Mouse (Mus musculus) right cerebral cortex, postnatal 10 days (tissue): ENCODE results near the gene Ptprn2.
A peak's percentile ranks its signal among the peaks of the same experiment; 100 is the strongest.

Experiments
- DNase-seq, 2 experiments: peaks; one replicate each; pipeline ENCODE4 v3.0.0; 2021; ENCODE audit warnings: low spot score in 2 of 2

Ptprn2 gene

DNA sequence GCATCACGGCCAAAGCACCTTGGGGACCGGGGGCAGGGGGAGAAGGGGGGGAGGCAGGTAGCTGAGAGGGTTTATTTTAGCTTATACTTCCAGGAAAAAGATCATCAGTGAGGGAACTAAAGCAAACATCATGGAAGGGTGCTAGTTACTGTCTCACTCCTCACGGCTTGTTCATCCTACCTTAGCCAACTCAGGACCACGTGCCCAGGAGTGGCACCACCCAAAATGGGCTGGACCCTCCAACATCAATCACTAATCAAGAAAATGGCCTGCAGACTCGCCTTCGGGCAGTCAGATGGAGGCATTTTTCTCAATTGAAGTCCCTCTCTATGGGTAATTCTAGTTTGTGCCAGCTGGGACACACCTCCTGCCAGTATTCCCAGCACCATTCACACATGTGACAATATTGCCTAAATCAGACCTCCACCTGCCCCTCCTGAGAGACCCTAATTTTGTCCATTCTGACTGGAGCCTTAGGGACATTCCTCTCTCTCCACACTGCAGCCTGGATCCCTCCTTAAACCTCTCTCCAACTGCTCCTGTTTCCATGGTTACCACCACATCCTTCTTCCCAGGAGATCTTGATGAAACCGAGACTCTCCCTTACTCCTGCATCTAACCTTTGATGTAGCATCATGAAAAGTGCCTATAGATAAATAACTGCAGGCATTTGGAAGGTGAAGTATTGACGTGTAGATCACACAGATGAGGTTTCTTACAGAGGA, 482.9 kb downstream of the Ptprn2 start:
- DNase-seq: peak in 1 of 2 experiments; percentile 52

DNA sequence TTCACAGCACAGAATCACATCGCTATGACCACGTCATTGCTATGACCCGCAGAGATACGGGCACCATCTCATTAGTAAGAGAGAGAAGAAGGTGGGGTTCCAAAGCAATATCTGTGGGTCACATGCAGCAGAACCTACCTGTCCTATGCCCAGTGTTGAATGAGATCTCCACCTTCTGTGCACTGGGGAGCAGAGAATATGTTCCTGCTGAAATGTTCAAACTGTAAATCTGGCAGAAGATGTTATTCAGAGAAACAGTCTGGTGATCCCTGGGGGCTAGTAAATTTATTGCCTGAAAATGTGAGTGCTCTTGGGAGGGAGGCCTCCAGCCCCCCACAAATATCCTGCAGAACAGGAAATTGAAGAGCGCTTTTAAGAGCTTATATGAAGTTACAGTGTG, 490.0 kb downstream of the Ptprn2 start:
- DNase-seq: no peak

DNA sequence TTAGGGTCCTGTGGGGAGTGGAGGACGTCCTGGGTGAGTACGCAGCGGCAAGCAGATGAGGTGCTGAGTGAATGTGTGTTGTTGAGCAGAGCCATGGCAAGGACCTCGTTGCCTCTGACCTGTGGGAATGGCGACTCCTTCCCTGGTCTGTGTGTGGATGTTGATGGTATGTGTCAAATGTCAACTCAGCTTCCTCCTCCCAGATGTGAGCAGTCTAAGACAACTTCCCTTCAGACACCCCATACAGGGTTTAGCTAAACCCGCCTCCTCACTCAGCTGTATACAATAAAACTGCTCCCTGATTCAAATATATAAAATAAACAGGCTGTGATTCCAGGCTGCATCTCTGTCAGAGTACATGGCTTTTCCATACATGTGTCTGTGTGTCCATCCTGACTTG, 491.5 kb downstream of the Ptprn2 start:
- DNase-seq: no peak

DNA sequence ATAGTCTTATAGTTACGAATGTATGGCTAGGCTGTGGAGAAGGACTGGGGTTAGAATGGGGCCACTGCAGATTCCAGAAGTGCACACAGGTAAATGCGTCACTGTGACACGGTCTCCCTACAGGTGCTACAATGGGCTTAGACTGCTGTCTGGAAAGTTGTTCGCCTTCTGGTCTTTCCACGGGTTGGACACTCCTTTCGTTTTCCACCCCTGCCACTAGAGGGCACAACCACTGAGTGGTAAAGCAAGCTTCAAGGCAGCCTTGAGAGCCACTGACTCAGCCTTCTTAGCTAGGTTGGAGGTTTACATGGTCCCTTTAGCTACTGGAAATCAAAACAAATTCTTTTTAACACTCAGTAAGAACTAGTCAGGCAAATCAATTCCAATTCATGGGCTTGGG, 492.7 kb downstream of the Ptprn2 start:
- no peak for DNase-seq

DNA sequence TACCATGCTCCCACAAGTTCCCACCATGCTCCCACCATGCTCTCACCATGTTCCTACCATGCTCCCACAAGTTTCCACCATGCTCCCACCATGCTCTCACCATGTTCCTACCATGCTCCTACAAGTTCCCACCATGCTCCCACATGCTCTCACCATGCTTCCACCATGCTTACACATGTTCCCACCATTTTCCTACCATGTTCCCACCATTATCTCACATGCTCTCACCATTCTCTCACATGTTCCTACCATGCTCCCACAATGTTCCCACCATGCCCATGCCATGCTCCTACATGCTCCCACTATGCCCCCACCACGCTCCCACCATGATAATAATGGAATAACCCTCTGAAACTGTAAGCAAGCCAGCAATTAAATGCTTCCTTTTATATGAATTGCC, 495.8 kb downstream of the Ptprn2 start:
- DNase-seq: no peak

DNA sequence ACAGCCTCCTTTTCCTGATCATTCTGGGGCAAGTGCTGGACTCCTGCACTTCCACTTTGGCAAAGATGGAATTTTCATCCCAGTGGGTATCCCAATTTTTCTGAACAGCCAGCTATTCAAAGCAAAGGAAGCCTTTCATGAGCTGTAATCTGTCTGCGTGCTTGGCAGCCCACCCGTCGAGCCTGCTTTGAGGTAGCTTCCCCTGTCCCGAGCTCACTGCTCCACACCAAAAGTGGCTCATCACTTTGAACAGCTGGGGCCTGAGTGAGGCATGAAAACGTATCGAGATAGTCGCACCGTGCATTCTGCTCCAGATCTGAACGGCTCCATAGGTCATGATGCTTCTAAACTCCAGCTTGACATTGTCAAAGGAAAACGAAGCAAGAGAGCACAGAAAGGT, 503.6 kb downstream of the Ptprn2 start:
- no peak for DNase-seq

DNA sequence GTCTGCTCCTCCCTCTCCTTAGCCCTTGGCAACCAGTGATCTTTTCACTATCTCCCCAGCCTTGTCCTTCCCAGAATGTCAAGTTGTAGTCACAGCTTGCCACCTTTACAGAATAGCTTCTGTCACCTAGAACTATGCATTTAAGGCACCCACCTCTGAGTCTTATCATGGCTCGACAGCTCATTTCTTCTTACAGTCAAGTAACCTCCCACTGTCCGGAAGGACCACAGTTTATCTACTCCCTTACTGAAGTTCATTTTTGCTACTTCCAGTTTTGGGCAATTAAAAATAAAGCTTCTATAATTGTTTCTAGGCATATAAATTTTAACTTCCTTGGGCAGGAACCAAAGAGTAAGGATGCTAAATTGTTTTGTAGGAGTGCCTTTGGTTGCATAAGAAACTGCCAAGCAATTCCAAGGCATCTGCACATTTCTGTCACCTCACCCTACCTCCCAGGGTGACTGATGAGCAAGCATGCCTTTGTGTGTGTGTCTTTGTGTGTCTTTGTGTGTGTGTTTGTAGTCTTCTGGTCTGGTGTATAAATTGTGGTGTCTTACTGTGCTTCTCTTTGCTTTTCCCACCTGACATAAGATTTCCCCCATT, 516.1 kb downstream of the Ptprn2 start:
- peak in 1 of 2 experiments; percentile 20 for DNase-seq

DNA sequence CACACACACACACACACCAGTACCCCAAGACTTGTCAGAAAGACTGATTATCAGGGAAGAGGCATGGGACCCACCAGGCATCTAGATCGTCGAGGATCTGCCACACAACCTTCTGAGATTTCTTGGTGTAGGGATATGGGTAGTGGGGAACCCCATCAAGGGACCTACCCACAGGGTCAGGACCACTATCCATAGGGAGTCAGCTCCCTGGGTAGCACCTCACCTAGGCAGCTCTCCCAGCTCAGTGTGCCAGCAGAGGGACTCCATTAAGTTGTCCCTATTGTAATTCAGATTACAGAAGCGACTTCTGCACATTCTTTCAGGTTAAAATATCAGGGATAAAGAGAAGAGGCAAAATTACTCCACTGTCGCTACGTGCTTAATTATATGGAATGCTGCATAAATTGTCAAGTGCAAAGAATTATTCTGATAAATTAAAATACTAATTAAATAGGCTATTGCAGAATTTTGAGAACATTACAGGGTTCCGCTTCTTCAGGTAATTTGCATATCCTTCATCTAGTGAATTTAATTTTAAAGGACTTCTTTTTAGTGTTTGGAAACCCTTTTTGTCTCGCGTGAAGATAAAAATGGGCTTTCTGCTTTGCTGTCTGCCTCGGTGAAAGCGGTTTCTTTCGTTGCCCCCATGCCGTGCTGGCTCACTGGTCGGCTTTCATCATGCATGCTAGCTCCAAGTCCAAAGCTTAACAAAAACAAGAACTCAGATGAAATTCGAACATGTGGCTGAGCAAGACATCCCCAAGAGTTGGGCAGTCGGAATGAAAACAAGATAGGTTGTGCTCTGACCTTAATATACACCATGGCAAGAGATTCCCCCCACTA, 531.5 kb downstream of the Ptprn2 start:
- peak in 1 of 2 experiments; percentile 34 for DNase-seq

DNA sequence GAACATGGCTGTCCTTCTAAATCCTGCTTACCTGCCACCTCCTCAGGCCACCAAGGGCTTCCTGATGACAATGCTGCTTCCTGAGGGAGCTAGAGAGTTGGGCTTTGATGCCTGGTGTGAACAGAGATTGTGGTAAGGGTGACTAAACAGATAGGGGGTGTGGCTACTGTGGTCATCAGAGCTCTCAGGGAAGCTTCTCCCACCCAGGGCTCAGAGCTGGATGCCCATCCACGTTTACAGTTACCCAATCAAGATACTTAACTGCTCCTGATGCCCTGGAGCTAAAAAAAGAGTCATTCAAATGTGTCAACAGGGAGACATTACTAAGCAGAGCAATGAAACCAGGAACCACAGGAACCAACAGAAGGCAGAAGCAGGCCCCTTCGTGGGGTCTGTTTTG, 532.4 kb downstream of the Ptprn2 start:
- peak in 1 of 2 experiments; percentile 14 for DNase-seq

DNA sequence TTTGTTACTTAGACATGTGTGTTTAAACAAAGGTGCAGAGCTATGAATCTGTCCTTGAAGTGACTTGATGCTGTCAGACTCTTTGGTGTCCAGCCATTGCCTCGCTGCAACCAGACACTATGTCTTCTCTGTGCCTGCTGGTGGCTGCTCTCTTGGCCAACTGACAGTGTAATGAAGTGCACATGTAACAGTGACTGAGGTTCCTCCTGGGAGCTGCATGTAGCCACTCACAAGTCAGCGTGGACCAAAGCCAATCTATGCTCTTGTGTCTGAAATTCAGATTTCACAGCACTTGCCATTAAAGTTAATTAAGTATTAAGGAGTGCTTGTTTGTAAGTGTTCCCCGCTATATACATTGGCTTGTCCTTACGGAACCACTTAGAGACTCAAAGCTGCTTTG, 537.7 kb downstream of the Ptprn2 start:
- DNase-seq: peak in 1 of 2 experiments; percentile 24

DNA sequence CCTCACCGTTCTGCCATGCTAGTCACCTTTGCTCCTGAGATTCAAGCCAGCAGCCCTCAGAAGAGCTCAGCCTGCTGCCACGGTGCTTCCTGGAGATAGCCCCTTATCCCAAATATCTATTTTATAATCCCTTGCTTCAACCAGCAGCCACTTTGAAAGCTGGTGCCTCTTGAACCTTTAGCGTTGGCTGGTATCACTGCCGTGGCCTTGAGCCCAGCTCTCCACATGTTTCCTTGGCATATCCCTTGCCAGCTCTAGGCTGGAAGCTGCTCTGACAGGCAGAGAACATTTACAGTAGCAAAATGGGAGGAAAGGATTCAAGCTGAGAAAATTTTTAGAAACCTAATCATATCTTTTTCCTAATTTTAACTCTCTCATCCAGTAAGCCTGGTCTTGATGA, 539.4 kb downstream of the Ptprn2 start:
- peak; percentile 80 to 81 for DNase-seq

DNA sequence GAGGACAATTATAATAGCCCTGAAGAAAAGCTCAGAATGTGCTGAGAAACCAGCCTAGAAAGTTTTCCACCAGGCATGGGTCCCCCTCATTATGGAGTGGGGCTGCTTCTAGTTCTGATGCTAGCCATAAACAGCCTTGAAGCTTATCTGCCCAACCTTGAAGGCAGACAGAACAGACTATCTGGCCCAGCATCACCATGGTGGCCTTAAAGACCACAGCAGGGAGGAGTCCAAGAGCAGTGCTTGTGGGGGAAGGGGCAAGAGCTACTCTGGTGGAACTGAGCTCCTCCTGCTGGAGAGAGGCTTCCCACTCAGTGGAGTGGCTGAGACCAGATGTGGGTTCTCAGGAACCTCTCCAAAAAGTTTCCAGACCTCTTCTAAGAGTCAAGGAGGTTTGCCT, 540.2 kb downstream of the Ptprn2 start:
- DNase-seq: no peak

DNA sequence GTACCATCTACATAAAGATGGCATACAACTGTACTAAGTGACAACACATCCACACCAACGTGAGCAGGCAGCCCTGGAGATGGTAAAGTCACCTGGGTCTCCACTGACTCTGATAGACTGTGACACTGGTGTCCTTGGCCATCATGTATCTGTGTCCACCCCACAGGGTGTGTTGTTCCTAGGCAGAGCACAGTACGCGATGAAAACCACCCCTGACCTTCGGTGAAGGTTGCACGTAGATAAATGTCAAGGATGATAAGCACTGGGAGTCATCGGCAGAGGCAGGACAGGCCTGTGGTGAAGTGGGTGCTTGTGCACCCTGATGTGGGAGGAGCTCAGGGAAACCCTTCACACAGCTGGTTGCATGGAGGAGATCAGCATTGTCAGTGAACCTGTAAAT, 541.8 kb downstream of the Ptprn2 start:
- no peak for DNase-seq

DNA sequence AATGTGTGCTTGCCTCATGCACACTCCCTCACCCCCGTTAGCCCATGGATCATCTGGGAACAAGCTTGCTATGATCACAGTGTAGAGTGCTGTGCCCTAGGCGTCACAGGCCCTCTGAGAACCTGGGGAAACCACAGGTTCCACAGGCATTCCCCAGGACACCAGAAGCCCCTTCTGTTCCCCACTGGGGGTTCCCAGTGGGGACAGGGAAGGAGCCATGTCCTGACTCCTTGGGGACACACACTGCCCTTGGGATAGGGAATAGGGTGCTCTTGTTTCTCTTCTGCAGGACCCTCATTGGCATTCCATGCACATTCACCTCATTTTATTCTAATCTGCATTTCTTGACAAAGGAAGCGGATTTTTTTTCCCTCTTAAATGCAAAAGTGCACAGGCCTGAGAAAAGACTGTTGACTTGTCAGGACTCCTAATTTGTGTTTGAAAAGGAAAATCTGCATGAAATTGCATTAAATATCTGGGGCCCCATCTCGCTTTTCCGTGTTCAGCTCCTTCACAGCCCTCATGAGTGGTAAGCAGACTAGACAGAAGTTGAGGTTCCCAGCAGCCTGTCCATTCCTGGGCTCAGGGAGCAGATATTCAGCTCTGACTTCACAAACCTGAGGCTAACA, 542.9 kb downstream of the Ptprn2 start:
- DNase-seq: no peak

DNA sequence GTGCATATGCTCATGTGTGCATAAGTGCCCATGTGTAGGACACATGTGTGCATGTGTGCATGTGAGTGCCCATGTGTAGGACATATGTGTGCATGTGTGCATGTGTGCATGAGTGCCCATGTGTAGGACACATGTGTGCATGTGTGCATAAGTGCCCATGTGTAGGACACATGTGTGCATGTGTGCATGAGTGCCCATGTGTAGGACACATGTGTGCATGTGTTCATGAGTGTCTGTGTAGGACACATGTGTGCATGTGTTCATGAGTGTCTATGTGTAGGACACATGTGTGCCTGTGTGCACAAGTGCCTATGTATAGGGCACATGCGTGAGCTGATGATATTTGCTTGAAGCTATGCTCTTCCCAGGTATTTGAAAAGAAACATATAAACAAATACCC, 547.7 kb downstream of the Ptprn2 start:
- DNase-seq: no peak

DNA sequence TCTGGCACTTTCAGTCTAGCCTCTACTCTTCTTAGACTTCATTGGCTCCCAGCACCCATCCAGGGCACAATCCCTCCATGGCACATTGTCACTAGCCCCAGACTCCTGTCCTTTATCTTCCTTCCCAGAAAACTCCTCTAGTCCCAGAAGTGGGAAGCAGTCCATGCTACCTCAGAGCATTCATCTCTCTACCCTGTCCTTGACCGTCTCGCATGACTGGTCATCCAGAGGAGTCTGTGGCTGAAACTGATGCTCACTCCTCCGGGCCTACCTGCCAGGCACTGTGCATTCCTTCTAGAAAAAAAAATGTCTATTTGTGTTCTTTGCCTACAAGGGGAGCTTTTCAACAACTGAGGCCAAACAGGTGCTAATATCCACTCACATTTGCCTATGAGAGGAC, 549.0 kb downstream of the Ptprn2 start:
- DNase-seq: no peak

DNA sequence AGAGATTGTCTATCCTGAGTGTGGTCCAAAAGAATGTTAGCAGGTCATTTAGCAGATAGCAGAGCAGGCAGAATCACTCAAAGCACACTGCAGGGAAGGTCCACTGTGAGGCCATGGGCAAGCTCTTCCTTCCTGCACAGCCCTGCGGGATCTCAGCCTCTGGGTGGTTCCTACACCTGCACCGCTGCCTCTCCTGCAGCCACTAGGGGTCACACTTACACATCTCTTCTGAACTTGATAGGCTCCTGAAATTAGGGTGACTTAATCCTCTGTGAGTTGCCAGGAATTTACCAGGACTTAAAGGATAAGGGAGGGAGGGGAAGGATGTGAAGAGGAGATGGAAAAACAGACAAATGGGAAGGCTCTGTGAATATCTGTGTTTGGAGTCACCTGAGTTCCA, 549.7 kb downstream of the Ptprn2 start:
- DNase-seq: peak; percentile 81

DNA sequence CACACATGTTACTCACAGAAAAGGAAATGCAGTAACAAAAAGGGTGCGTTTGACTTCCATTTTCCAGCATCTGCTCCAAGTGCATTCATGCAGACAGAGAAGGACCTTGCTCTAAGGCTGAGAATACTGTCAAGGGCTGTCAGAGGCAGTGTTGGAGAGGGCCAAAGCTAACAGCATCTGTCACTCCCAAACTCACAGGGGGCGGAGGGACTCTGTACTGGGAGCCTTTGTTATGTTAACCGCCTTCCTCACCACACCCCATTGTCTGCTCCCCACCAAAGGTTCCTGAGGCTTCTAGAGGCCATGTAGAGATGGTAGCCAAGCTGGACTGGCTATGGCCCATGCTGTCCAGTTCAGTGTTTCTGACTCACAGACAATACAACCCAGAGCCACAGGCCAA, 553.9 kb downstream of the Ptprn2 start:
- no peak for DNase-seq

DNA sequence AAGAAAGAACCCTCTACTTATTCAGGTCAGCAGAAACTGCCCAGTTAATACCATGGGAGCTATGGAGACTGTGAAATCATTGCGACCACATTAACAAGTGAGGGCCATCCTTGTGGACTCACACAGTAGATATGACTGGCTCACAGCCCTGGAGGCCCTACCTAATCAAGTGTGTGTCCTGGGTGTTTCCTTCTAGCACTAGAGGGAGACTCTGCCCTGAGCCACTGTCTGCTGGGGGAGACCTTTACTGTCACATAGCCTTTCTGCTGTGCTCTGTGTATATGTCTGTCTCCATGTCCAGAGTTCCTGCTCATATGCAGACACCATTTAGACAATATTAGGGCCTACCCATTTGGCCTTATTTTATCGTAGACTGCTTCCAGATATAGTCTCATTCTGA, 555.9 kb downstream of the Ptprn2 start:
- DNase-seq: no peak

DNA sequence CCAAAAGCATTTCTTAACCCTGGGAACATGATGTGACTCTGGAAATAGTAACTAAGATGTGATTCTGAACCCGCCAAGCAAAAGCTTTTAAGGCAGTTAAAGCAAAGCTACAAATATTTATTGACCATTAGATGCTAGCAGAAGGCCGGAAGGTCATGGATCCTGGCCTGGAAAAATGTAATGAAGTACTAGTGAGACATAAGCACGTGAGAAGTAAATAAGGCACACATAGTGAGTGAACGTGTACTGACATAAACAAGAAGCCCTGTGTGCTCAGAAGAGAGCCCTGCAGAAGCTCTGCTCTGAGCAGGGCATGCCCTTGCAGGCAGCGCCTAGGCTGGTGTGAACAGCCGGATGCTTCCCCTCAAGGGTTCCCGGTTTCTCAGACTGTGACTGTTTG, 557.2 kb downstream of the Ptprn2 start:
- no peak for DNase-seq

DNA sequence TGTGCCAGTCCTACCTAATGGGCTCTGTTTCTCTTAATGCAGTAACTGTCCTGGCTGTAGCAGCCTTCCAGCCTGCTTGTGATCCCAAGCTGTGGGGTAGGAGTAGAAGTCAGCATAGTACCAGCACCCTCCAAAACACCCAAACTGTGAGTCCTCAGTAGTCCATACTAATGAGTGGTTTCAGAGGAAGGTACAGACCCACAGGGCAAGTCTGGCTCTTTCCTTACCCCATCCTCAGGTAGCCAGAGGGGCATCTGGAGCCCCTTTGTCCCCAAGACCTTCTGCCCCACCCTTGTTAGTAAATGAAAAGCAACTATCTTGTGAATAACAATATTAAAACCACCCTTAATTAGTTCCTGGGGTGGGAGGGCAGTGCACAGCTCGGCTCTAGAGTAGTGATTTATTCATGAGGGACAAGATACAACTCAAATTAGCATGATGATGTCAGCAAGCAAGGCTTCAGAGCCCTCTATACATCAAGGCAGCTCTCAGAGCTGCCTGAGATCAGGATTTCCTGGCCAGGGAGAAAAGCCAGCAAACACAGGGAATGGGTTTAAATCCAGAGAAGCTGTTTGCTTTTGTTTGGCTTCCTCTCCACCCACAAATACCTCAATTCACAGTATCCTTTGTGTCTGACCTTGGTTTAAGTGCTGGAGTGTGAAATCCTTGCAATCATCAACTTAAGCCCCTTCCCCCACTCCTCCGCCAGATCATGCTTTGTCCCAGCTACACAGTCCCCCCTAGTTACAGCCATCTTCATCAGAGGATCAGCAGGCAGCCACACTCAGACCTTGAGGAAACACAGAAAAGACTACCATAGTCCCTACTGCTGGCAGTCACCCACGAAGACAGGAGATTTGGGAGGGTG, 562.1 kb downstream of the Ptprn2 start:
- DNase-seq: no peak
